Mouse (Mus musculus) liver, postnatal 0 days (tissue): ENCODE measurements around the gene Aire.

Experiments
- CTCF ChIP-seq: sonication (generic); IDR thresholded peaks from 2 replicates; pipeline ENCODE4 v1.5.1; 2016; ENCODE audit warnings: antibody characterized with exemption, low read depth
- EP300 ChIP-seq: IDR thresholded peaks from 2 replicates; pipeline ENCODE4 v1.6.1; 2016; ENCODE audit warnings: antibody characterized with exemption, low read depth, mild to moderate bottlenecking

- TF ChIP-seq CTCF (no peak), EP300 (no peak)
Observed at GRCm38 (mm10) chr10:78044531-78044930, 1.1 kb upstream of the Aire start.
